Mouse (Mus musculus): Measurements from ENCODE around the gene Plxnb1.

Plxnb1 gene
- long read RNA-seq, experiment 1, partial matches to known transcripts, result 21 of 24 reads
- long read RNA-seq, experiment 1, other reads (novel, unspliced or antisense), result 3 of 24 reads
- long read RNA-seq, experiment 2, partial matches to known transcripts, result 12 of 16 reads
- long read RNA-seq, experiment 2, other reads (novel, unspliced or antisense), result 4 of 16 reads

GRCm38 (mm10) chr9:109095137-109095982 is at the start of gene Plxnb1:
Plxnb1 (plus strand) TSS chr9:109095389.
- intact Hi-C loops (cut with DNase I), result no loop called here

- intact Hi-C loops (cut with DNase I), result no loop called here
These were observed 48.9 kb upstream of the Plxnb1 start for GRCm38 (mm10) chr9:109046306-109046705.

GRCm38 (mm10) chr9:109049316-109049715 is 45.9 kb upstream of the Plxnb1 start:
- intact Hi-C loops (cut with DNase I), result no loop called here

GRCm38 (mm10) chr9:109049996-109050673 is 45.1 kb upstream of the Plxnb1 start:
- intact Hi-C loops (cut with DNase I), result no loop called here

GRCm38 (mm10) chr9:109050674-109050997 is 44.6 kb upstream of the Plxnb1 start:
- intact Hi-C loops (cut with DNase I), result no loop called here

- intact Hi-C loops (cut with DNase I), result no loop called here
These were observed 44.1 kb upstream of the Plxnb1 start for GRCm38 (mm10) chr9:109051011-109051501.

GRCm38 (mm10) chr9:109051651-109052489 is 43.3 kb upstream of the Plxnb1 start:
- intact Hi-C loops (cut with DNase I), result no loop called here

- intact Hi-C loops (cut with DNase I), result no loop called here
These were observed 42.5 kb upstream of the Plxnb1 start for GRCm38 (mm10) chr9:109052490-109053260.

- intact Hi-C loops (cut with DNase I), result no loop called here
These were observed 41.8 kb upstream of the Plxnb1 start for GRCm38 (mm10) chr9:109053366-109053765.

GRCm38 (mm10) chr9:109053851-109054250 is 41.3 kb upstream of the Plxnb1 start:
- intact Hi-C loops (cut with DNase I), result no loop called here

GRCm38 (mm10) chr9:109054712-109055111 is 40.5 kb upstream of the Plxnb1 start:
- intact Hi-C loops (cut with DNase I), result loop anchor here (5.0 kb wide), 2 partner anchors 52 to 117 kb away; partner anchors contain the start of gene Uqcrc1

- intact Hi-C loops (cut with DNase I), result loop anchor here (5.0 kb wide), 2 partner anchors 53 to 118 kb away; partner anchors contain the start of gene Uqcrc1
These were observed 39.7 kb upstream of the Plxnb1 start for GRCm38 (mm10) chr9:109055271-109056030.

GRCm38 (mm10) chr9:109056081-109056690 is 39.0 kb upstream of the Plxnb1 start:
- intact Hi-C loops (cut with DNase I), result loop anchor here (5.0 kb wide), 2 partner anchors 54 to 119 kb away; partner anchors contain the start of gene Uqcrc1

GRCm38 (mm10) chr9:109056916-109057315 is 38.3 kb upstream of the Plxnb1 start:
- intact Hi-C loops (cut with DNase I), result loop anchor here (5.0 kb wide), 2 partner anchors 55 to 120 kb away; partner anchors contain the start of gene Uqcrc1

- intact Hi-C loops (cut with DNase I), result loop anchor here (5.0 kb wide), 2 partner anchors 55 to 120 kb away; partner anchors contain the start of gene Uqcrc1
These were observed 37.6 kb upstream of the Plxnb1 start for GRCm38 (mm10) chr9:109057543-109057942.

GRCm38 (mm10) chr9:109058006-109058765 is 37.0 kb upstream of the Plxnb1 start:
- intact Hi-C loops (cut with DNase I), result loop anchor here (5.0 kb wide), 2 partner anchors 56 to 121 kb away; partner anchors contain the start of gene Uqcrc1

- intact Hi-C loops (cut with DNase I), result loop anchor here (5.0 kb wide), 2 partner anchors 57 to 122 kb away; partner anchors contain the start of gene Uqcrc1
These were observed 35.9 kb upstream of the Plxnb1 start, which contains the start of gene Trex1 for GRCm38 (mm10) chr9:109059136-109059903. Trex1 (minus strand) TSS chr9:109059734.
